Mouse (Mus musculus): ENCODE measurements at regions not wholly inside any gene's neighbourhood (a gene's known extent, or its start where the extent isn't known, plus 50 kb on each side); places are given as distances from the start of the nearest gene placed in this dataset.

- DNase-seq = no peak
Observed at GRCm38 (mm10) chr8:41648276-41648675, 231.4 kb upstream of the Frg1 start.

GRCm38 (mm10) chr8:41644626-41645025 is 227.8 kb upstream of the Frg1 start:
- no peak for DNase-seq

- no peak for DNase-seq
Observed at GRCm38 (mm10) chr8:41623841-41624240, 207.0 kb upstream of the Frg1 start.

- DNase-seq = no peak
Observed at GRCm38 (mm10) chr8:41600255-41600654, 183.4 kb upstream of the Frg1 start.

GRCm38 (mm10) chr8:41594446-41594845 is 177.6 kb upstream of the Frg1 start:
- no peak for DNase-seq

- no peak for DNase-seq
Observed at GRCm38 (mm10) chr8:41593666-41594042, 176.8 kb upstream of the Frg1 start.

GRCm38 (mm10) chr8:41592741-41593665 is 176.1 kb upstream of the Frg1 start:
- no peak for DNase-seq

GRCm38 (mm10) chr8:41592174-41592573 is 175.3 kb upstream of the Frg1 start:
- DNase-seq = no peak

- DNase-seq = no peak
Observed at GRCm38 (mm10) chr8:41588157-41588556, 171.3 kb upstream of the Frg1 start.

- peak; percentile 90 for DNase-seq
Observed at GRCm38 (mm10) chr8:41573027-41573885, 156.4 kb upstream of the Frg1 start.

- DNase-seq = no peak
Observed at GRCm38 (mm10) chr8:41570566-41570965, 153.7 kb upstream of the Frg1 start.

- peak; percentile 14 for DNase-seq
Observed at GRCm38 (mm10) chr8:41561995-41562394, 145.1 kb upstream of the Frg1 start.

GRCm38 (mm10) chr8:41556819-41557218 is 139.9 kb upstream of the Frg1 start:
- DNase-seq = peak; percentile 60

GRCm38 (mm10) chr8:41552747-41553534 is 136.1 kb upstream of the Frg1 start:
- no peak for DNase-seq

GRCm38 (mm10) chr8:41551925-41552414 is 135.1 kb upstream of the Frg1 start:
- DNase-seq = no peak

GRCm38 (mm10) chr8:41550095-41550420 is 133.2 kb upstream of the Frg1 start:
- no peak for DNase-seq

- DNase-seq = no peak
Observed at GRCm38 (mm10) chr8:41549220-41550094, 132.6 kb upstream of the Frg1 start.

- DNase-seq = no peak
Observed at GRCm38 (mm10) chr8:41547730-41548368, 131.0 kb upstream of the Frg1 start.

- no peak for DNase-seq
Observed at GRCm38 (mm10) chr8:41532212-41532611, 115.3 kb upstream of the Frg1 start.

- DNase-seq = no peak
Observed at GRCm38 (mm10) chr8:41529581-41529980, 112.7 kb upstream of the Frg1 start.

GRCm38 (mm10) chr8:41526283-41526682 is 109.4 kb upstream of the Frg1 start:
- no peak for DNase-seq

Data from right cerebral cortex, postnatal 4 days (tissue).